Mouse (Mus musculus): ENCODE measurements at regions not wholly inside any gene's neighbourhood (a gene's known extent, or its start where the extent isn't known, plus 50 kb on each side); places are given as distances from the start of the nearest gene placed in this dataset.

GRCm38 (mm10) chr17:88123711-88124110, 58.6 kb upstream of the Fbxo11 start:
- no peak for TF ChIP-seq POLR2A (IDR thresholded peaks at IDR 0.05; ENCODE audit: borderline replicate concordance, control insufficient read depth, low read depth, low read length)
- no peak for TF ChIP-seq CTCF (IDR thresholded peaks at IDR 0.05; ENCODE audit: control insufficient read depth, insufficient read depth, low read length)

All from bone marrow, adult 2 months (tissue).